Mouse (Mus musculus) lung, adult 2 months (tissue): ENCODE data around the gene Kif27.

ENCODE experiments used
- CTCF ChIP-seq: fragments of 200-500 bp; IDR thresholded peaks from 2 replicates; pipeline ENCODE4 v1.5.1; 2011; ENCODE audit warnings: mild to moderate bottlenecking, low read length, control low read depth; ENCODE audit not compliant: insufficient read depth
- POLR2A ChIP-seq: fragments of 200-500 bp; IDR thresholded peaks from 2 replicates; pipeline ENCODE4 v1.6.1; 2011; ENCODE audit warnings: low read depth, mild to moderate bottlenecking, control low read depth, low read length, borderline replicate concordance; ENCODE audit errors: extremely low read depth

DNA sequence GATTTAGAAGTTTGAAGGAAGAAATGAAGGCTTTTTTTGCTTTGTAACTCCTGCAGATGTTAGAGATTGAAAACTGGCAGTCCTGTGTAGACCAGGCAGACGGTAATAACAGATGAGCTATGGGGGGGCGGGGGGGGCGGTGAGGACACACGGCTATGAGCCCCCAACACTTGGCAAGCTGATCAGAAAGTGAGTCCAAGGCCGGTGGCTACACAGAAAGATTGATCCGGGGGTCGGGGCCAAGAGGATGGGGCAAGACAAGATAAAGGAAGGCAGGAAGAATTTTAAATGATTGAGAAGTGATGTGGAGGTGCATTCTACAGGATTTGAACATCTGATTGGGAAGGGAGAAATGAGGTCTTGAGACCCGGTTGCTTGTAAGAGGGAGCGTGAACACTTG lies 83.8 kb downstream of the Kif27 start:
- TF ChIP-seq POLR2A = no peak
- TF ChIP-seq CTCF = no peak
